Mouse (Mus musculus) right cerebral cortex, postnatal 36 days (tissue): ENCODE data around the gene Swt1.
A peak's percentile ranks its signal among the peaks of the same experiment; 100 is the strongest.
"Not testable (repeated sequence)": the region's sequence is repeated elsewhere in the genome, so short reads cannot be mapped to it uniquely, and the experiment has no call there.

Source experiments
- DNase-seq, 2 experiments: peaks; one replicate each; pipeline ENCODE4 v3.0.0; 2022; ENCODE audit warnings: low spot score in 2 of 2, mixed read lengths in 1 of 2

Gene Swt1

DNA sequence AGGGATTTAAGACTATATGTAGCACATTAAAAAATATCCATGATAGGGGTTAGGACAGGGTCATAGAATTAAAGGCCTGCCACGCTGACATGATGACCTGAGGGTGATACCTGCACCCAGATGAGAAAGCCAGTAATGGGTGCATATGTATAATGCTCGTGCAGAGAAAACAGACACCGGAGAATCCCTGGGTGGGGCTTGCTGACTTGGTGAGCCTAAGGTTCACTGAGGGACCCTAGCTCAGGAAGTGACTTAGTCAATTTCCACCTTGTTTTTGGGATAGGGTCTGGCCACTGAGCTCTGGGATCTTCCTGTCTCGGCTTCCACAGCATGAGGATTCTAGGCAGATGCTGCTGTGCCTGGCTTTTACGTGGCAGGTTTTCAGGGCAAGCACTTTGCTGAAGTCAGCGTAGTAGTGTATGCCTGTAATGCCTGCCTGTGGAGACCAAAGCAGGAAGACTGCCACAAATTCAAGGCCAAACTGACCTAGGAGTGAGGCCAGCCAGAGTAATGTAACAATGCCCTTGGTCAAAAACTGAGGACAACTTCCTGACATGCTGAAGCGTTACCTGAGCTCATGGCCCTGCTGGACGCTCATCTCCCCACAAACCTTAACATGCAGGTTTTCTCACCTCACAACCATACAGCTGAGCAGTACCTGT, 61.2 kb downstream of the Swt1 start:
- DNase-seq: no peak

- DNase-seq: peak in 1 of 2 experiments; percentile 15
These were observed 68.9 kb downstream of the Swt1 start for GRCm38 (mm10) chr1:151359374-151359773.

DNA sequence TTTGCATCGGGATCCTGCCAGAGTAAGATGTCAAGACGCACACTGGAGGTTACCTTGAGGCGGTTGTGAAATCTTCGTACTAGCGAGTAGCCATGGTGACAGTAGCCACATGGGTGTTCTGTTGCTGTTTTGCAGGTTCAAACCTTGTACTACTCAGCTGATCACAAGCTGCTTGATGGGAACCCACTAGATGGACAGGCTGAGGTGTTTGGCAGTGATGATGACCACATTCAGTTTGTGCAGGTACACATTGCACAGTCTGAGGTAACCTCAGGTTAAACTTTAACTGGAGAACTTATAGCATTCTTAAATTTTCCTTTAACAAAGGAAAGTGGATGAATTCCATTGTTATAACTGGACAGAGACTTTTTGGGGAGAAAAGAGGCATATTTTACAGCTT, 72.3 kb downstream of the Swt1 start:
- DNase-seq: no peak

DNA sequence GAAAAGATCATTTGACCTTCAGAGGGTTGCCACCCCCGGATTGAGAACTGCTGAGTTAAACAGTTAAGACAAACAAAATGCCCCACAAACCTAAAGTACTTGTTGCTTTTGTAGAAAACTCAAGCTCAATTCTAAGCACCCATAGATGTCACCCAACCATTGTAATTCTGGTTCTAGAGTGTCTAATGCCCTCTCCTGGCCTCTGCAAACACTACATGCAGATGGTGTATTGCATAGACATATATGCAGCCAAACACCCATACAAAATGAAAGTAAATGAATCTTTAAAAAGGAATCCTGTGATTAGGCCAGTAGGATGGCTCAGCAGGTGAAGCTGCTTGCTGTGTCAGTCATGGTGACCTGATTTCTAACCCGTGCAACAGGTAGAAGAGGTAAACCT, 75.3 kb downstream of the Swt1 start:
- no peak for DNase-seq

DNA sequence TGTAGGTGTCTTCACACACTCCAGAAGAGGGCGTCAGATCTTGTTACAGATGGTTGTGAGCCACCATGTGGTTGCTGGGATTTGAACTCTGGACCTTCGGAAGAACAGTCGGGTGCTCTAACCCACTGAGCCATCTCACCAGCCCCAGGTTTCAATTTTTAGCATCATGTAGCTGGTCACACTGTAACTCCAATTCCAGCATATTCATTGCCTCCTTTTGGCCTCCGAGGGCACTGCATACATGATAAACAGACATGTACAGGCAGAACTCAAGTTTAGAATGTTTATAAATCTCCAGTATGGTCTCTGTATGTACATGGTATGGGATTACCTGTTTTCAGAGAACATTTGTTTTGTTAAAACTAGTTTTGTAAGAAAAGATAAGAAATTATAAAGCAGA, 80.0 kb downstream of the Swt1 start:
- not testable (repeated sequence) for DNase-seq

- no peak for DNase-seq
These were observed 81.6 kb downstream of the Swt1 start for GRCm38 (mm10) chr1:151346681-151347127.

GRCm38 (mm10) chr1:151345863-151346195, 82.4 kb downstream of the Swt1 start:
- DNase-seq: no peak

- DNase-seq: peak; percentile 91 to 94
These were observed 83.0 kb downstream of the Swt1 start for GRCm38 (mm10) chr1:151345109-151345862.

- peak; percentile 97 to 98 for DNase-seq
These were observed 83.8 kb downstream of the Swt1 start, which contains the start of gene Ivns1abp for GRCm38 (mm10) chr1:151344283-151345108. TSS of gene Ivns1abp (plus strand) at chr1:151344477.

GRCm38 (mm10) chr1:151343571-151344282, 84.5 kb downstream of the Swt1 start:
- DNase-seq: no peak

DNA sequence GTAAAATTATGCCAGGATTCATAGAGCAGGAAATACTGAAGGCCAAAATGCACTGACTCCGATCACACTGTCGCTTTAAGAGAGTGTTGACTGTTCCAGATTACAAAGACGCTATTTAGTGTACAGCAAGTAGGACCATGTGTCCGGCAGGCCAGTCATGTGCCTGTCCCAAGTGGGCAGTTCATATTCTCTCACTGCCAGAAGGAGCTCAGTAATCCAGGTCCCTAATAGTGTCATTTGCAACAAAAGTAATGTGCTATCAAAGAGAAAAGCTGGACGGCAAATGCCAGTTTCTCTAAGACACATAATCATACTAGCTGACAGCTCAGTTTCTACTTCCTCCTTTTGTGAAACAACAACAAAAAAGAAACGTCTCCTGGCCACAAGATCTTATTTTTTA, 85.3 kb downstream of the Swt1 start:
- no peak for DNase-seq

DNA sequence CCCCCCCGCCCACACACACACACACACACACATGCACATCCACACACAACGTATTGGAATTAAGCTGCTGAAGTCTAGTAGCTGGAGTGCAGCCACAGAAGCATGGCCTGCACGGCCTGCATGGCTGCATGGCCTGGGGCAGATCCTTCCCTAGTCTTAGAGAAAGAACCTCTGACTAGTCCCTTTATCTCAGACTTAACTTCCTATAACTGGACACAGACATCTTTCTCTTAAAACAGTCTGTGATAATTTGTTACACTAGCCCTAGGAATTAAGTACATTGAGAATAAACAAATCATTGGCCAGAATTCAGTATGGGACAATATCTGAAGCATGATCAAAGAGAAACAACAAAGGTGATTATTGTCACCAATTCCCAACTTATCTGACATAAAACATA, 85.9 kb downstream of the Swt1 start:
- no peak for DNase-seq

GRCm38 (mm10) chr1:151341321-151342044, 86.8 kb downstream of the Swt1 start:
- no peak for DNase-seq

DNA sequence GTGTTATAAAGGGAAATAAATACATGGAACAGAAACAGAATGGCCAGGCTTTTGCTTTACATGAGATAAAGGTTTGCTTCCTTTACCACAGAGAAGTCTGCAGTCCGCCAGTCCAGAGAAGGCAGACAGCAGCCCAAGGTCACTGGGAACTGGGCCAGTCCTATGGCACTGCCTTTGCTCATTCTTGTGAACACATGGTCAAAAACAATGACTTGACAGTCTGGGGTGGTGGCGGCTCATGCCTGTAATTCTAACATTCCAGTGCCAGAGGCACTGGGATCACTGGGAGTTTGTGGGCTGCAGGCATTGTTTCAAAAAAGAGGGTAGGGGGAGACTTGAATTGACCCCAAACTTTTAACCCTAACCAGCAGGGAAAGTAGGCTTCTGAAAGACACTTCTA, 89.3 kb downstream of the Swt1 start:
- DNase-seq: no peak

GRCm38 (mm10) chr1:151338234-151338633, 90.0 kb downstream of the Swt1 start:
- no peak for DNase-seq

GRCm38 (mm10) chr1:151332819-151333218, 95.4 kb downstream of the Swt1 start:
- DNase-seq: no peak

DNA sequence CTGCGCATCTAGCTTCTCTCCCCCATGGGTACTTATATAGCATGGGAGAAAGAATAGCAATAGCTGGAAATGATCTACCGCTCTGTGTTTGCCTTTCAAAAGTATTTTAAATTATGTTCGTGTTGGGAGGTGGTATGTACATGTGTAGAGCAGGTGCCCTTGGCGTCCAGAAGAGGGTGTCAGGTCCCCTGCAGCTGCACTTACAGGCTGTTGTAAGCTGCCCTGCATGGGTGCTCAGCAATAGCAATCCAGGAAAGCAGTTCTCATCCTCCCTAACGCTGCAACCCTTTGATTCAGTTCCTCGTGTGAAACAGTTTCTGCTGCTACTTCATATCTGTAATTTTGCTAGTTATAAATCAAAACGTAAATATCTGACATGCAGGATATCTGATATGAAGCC, 98.7 kb downstream of the Swt1 start:
- DNase-seq: no peak

GRCm38 (mm10) chr1:151328341-151329097, 99.7 kb downstream of the Swt1 start:
- DNase-seq: no peak

DNA sequence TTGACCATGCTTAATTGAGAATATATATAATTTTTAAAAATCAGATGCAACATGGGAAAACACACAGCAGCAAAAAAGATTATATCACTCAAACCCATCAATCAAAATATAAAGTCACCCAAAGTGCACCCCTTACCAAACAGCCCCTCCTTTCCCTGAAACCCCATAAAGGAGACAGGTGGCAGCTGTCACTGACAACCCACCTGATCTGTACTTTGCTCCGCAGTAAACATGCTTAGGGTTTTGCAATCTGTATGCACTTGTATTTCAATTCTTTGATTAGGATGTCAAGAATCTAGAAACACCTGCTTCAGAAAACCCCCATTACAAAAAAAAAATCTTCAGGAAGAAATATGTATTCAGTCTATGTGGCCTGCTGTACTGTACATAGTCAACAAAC, 102.9 kb downstream of the Swt1 start:
- no peak for DNase-seq

GRCm38 (mm10) chr1:151320408-151320807, 107.8 kb downstream of the Swt1 start:
- DNase-seq: no peak
